Mouse (Mus musculus) urinary bladder, postnatal 10 days (tissue): Measurements from ENCODE around the gene Angptl7.

Experiments
- DNase-seq: peaks from one replicate; pipeline ENCODE4 v3.0.0; 2022; ENCODE audit warnings: low spot score

Gene Angptl7

DNA sequence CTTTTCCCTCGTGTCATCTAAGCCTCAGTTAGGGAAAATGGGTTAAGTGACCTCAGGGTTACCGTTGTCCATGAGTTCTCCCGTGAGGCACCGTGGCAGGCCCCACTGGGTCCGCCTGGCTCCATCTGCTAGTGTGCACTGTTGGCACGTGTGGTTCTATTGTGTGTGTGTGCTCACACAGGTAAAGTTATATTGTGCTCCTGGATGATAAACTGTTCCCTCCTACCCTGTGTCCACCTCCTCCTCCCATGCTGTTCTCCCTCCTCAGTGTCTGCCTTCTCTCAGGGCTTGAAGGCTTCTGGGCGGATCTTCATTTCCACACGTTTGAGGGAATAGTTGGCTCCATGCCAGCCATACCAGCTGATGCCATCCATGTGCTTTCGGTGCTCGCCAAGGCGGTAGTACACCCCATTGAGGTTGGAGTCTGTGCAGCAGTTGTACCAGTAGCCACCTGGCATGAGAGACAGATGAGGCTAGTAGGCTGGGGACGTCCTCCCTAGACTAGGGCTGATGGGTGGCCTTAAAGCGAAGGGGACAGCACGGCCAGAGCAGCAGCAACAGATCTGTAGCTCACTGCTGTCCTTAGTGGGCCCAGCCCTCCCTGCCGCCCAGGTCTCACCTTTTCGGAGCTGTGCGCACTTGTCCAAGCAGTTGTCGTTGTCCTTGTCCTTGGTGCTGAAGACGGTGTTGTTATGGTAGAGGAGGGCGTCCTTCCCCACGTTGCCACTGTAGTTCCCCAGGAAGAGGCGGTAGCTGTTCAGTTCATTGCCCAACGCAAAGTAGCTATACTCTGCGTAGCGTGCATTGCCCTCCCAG is 4.2 kb downstream of the Angptl7 start:
- no peak for DNase-seq

DNA sequence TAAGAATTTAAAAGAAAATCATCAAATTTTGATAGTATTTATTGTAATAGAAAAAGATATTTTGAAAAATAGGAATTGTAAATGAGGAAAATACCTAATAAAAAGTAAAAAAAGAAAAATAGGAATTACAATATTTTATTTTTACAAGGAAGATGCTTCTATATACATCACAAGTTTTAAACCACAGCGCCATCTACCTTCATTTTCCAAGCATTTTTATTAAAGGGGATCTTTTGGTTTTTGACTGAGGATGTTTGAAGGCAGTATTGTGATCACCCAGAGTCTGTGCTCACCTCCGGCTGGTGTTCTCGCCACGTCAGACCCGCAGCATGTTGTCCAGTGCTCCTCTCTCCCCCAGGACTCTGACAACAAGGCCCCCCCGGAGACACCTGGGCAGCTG is 5.1 kb downstream of the Angptl7 start:
- DNase-seq: no peak

DNA sequence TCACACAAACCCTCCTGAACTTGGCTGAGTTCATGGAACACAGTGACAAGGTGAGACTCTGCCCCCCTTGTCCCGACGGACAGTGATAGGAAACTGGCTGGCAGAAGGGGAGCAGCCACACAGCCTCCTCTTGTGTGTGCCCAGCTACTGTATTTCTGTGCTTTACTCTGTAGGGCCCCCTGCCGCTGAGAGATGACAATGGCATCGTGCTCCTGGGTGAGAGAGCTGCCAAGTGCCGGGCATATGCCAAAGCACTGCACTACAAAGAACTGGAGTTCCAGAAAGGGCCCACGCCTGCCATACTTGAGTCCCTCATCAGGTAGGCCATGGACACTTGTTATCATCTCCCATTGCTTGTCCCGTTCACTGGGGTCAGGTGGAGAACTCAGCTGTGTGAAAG is 8.8 kb downstream of the Angptl7 start:
- no peak for DNase-seq

DNA sequence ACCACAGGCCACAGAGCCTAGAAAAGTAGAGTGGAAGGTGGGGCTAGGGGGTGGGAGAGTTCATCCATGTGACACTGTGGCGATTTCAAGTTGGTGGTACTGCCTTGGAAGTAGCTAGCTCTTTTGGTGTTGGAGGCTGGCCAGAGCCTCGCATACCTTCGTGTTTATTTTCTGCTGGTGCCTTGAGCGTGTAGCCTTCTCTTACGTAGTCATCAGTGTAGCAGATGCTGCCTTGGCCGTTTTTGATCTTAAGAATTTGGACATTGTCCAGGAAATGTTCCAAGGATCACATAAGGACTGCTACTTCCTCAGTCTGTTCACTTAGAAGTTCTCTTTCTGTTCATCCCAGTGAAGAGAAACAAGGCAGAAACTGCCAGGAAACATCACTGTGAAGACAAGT is 9.8 kb downstream of the Angptl7 start:
- no peak for DNase-seq

DNA sequence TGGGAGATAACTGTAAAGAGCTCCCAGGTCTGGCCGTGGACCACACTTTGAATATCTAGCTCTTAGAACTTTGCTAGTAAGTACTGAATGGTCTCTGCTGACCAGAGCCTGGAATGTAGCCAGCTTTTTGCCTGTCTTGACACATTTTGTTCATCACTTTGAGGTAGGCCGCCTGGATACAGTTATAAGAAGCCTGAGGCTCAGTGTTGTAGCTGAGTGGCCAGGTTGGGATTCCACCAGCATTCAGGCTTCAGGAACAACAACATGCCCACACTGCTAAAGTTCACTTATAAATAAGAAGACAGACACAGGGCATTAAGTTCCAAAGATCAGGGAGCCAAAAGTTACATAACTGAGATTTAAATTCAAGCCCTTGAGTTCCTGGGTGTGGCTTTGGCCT is 12.4 kb downstream of the Angptl7 start:
- DNase-seq: no peak

DNA sequence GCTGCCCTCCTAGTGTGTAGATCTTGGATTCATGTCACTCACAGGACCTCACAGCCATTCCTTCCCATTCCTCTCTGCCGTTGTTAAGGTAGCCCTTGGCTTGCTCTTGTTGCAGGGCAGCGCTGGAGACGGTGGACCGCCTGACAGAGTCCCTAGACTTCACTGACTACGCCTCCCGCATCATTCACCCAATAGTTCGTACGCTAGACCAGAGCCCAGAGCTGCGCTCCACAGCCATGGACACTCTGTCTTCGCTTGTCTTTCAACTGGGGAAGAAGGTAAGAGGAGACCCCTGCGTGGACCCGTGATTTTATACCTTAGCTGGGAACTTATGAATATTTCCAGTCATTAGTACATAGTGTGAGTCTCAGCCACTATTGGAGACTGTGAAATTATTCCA is 15.7 kb downstream of the Angptl7 start:
- no peak for DNase-seq

DNA sequence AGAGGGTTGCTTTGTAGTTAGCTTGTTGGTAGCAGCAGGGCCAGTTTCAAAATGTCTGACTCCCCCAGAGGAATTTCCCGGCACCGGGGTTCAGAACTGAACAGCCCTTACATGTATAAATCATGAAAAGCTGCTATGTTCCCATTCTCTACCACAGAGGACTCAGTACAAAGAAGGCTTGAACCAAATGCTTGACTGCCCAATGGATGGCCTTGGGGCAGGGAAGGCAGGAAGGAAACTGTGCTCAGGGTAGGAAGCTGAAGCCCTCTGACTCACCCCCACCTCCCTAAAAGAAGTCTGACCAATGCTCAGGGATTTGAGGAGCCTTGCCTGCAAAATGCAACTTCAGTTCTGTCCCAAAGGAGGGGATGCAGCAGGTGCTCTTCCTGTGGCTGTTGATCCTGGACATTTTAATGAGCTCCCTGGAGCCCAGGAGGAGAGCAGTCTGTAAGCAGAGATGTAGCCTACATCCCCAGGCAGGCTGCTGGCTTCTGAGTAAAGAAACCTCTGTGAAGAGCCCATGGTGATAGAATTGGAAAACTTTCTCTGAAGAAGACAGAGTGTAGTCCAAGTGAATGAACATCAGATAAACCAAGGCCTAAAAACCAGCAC is 18.6 kb downstream of the Angptl7 start:
- DNase-seq: no peak

DNA sequence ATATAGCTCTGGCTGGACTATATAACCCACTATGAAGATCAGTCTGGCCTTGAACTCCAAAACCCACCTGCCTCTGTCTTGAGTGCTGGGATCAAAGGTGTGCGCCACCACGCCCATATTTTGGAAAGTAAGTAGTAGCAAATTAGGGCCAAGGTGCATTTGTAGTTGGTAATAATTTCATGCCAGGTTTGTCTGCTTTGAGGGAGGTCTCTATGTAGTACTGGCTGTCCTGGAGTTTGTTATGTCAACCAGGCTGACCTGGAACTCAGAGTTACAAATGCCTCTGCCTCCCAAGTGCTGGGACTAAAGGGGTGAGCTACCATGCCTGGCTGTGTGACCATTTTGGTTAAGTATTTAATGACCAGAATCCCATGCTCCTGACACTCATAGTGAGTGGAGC is 20.0 kb downstream of the Angptl7 start:
- no peak for DNase-seq

DNA sequence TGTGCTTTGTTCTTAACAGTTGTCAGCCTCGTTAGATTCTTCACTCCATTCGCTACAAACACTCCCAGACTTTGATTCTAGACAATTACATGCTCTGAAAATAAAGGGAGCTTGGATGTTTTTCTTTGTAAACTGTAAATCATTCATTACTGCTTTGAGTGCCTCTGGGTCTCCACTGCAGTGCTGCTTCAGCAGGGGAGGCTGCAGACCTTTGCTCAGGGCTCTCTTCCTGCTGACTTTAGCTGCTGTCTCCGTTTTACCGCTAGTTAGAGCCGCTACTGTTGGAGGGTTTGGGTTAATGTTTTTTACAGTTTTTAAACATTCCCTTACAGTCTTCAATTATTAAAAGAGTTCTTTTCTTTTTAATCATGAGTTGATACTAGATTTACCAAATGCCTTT is 26.8 kb downstream of the Angptl7 start:
- no peak for DNase-seq

DNA sequence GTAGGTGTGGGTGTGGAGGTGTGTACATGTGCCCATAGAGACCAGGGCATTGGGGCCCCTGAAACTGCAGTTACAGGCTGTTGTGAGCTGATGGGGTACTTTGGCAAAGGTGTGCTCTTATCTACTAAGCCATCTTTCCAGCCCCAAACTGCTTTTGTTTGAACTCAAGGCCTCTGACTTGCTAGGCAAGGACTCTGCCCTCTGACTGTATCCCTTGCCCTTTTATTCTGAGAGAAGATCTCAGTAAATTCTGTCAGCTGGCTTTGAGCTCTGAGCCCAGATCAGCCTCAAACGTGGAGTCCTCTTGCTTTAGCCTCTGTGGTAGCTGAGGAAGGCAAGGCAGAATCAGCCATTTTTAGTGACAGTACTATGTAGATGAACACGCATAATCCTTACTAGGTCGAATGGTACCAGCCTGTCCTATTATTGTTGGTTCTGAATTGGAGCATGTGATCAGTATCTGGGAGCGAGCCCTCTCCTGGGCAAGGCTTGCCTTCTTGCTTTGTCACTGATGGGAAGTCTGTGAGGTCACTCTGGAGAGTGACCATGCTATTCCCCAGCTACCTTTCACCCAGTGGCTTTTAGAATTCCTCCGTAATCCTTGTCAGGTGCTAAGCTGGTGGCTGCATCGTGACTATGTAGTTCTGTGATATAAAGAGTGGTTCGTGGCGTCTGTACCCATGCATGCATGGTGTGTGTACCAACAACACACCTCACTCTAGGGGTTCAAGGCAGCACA is 27.7 kb downstream of the Angptl7 start:
- no peak for DNase-seq

DNA sequence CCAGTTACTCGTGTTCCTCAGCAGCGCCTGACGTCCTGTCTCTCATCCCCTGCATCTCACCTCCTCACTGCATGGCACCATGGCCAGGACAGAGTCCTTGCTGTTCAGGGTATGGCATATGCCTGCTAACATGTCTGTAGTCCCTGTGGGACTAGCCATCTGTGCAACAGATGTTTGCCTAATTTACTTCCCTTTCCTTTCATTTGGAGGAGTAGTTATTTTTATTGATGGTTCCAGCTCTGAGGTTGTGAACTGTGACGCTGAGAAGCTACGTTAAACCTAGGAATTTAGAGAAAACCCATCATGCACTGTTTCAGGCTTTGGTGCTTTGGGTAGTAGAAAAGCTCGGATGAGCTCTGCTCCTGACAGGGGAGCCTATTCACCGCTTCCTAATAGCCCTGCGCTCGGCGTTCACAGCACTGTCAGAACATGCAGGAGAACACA is 28.9 kb downstream of the Angptl7 start:
- no peak for DNase-seq

DNA sequence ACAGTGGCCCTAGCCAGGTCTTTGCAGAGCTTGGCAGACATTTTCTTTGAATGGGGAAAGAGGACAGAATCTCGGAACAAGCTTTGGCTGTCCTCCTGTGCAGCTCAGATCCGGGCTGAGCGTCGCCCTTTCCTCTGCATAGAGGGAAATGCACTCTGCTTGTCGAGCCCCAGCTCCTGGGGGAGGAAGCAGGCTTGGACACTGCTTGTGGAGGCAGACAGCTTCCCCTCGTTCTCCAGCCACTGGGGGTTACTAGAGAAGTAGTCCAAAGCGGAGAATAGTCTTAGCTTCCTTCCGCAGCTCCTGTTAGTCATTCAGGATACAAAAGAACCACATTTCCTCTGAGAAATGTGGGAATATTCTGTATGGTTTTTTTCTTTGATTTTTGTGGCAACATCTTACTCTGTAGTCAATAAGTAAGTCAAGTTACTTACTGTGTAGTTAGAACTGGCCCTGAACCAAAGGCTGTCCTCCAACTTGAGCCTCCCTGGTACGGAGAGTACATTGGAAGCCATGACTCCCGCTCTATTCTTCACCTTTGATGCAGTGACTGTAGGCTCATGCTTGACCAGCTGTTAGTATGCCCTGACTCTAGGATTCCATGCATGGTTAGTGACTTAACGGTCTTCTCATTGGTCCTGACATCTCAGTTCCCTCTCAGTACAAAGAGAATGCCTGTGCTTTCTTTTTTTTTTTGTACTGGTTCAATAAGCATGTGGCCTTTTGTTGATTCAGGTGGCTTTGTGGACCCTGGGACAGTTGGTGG is 30.6 kb downstream of the Angptl7 start:
- no peak for DNase-seq

DNA sequence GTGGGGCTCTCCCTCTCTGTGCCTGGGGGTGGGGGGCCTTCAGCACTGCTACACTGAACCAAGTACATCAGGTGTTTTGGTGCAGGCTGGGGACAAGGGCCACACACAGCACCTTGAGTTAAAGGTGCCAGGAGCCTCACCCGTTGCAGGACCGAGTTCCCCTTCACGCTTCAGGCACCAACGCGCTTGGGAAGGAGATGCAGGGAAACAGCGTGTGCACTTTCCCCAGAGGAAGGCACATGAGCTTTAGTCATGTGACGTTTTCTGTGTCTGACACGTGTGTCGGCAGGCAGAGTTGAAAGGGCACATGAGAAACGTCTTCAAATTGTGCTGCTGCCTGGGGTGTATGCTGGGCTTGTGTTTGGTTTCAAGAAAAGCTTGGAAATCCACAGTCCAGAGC is 31.9 kb downstream of the Angptl7 start:
- no peak for DNase-seq

DNA sequence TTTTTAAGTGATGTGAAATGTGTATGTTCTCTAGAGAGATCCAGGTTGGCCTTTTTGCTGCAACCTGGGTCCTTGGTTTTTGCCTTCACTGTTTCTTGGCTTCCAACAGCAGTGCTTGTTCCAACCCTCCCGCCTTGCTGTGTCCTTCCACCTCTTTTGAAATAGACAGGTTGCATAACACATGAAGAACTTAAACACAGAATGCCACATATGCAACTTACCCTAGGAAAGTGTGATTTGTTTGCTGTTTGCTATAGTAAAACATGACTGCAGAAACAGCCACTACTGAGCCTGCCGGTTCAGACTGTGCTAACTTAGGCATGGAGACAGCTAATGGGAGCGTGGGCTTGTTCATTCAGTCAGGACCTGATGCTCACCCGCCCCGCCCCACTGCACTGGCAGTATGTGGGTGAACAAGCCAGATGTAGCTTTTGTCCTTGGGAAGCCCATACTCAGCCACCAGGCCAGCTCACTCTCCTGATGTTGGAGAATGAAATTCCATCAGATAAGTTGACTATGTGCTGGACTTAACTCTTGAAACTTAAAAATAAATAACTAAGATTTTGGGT is 33.7 kb downstream of the Angptl7 start:
- no peak for DNase-seq

DNA sequence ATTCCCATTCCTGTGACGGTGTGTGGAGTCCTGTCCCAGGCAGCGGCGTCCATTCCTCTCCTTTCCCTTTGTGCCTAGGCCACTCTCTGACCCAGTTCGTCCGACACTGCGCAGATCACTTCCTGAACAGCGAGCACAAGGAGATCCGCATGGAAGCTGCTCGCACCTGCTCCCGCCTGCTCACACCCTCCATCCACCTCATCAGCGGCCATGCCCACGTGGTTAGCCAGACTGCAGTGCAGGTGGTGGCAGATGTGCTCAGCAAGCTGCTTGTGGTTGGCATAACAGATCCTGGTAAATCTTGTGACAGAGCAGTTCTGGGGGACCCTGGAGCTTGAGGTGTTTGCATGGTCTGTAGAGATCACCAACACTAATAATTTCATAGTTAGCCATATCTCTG is 35.4 kb downstream of the Angptl7 start:
- no peak for DNase-seq

DNA sequence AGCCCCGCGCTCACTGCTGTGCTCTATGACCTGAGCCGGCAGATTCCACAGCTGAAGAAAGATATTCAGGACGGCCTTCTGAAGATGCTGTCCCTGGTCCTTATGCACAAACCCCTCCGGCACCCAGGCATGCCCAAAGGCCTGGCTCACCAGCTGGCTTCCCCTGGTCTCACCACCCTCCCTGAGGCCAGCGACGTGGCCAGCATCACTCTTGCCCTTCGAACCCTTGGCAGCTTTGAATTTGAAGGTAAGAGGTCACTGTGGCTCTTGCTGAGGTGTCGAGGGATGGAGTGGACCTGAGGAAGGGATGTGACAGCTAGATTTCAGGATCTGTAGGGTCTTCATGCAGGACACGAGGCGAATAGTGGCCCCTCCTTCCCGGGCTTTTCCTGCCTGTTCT is 36.0 kb downstream of the Angptl7 start:
- DNase-seq: no peak

DNA sequence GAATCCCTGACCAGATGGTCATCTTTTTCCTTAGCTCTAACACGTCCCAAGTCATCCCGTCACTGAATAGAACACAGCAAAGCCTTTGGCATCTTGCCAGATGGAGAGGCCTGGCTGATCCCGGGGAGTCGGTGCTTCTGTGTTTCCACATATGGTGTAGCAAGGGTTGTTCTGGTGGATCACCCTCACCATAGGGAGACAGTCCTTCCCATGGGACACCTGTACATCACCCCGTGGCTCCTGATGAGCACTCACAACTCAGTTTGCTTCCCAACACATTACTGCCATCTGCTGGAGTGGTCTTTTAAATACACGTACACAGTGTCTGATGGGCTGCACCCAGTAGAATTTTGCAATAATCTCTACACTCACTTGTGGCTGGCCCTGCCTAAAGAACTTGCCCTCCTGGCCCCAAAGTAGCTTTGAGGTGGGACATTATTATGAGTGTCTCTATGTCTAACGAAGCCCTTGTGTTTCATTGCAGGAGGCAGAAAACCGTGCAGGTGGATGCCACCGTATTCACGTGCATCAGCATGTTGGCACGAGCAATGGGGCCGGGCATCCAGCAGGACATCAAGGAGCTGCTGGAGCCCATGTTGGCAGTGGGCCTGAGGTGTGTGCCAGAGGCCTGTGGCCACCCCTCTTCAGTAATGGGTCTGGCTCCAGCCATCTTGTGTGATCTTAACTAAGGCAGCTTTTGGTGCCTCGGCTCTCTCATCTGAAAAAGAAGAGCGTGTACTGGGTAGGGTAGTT is 36.9 kb downstream of the Angptl7 start:
- DNase-seq: no peak

DNA sequence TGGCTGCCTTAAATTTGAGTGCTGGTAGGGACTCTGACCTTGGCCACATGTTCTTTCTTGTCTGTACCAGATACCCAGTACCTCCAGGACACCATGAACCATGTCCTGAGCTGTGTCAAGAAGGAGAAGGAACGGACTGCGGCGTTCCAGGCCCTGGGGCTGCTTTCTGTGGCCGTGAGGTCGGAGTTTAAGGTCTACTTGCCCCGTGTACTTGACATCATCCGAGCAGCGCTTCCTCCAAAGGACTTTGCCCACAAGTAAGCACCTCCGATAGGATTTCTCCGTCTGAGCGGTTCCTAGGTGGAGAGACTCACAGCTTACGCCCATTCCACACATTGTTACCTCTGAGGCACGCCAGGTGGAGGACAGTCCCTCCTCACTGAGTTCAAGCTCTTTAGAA is 37.5 kb downstream of the Angptl7 start:
- DNase-seq: no peak

DNA sequence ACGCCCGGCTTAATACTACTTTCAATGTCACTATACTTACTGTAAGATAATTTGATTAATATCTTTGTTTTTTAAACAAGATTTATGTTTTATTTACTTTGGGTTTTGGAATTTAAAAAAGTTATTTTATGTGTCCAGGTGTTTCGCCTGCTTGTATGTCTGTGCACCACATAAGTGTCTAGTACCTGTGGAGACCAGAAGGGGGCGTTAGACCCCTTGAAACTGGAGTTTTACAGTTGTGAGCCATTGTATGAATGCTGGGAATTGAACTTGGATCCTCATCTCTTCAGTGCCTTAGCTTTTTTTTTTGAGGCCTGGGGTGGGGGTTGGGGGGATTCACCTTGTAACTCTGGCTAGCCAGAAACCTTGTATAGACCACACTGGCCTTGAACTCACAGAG is 38.5 kb downstream of the Angptl7 start:
- DNase-seq: no peak

DNA sequence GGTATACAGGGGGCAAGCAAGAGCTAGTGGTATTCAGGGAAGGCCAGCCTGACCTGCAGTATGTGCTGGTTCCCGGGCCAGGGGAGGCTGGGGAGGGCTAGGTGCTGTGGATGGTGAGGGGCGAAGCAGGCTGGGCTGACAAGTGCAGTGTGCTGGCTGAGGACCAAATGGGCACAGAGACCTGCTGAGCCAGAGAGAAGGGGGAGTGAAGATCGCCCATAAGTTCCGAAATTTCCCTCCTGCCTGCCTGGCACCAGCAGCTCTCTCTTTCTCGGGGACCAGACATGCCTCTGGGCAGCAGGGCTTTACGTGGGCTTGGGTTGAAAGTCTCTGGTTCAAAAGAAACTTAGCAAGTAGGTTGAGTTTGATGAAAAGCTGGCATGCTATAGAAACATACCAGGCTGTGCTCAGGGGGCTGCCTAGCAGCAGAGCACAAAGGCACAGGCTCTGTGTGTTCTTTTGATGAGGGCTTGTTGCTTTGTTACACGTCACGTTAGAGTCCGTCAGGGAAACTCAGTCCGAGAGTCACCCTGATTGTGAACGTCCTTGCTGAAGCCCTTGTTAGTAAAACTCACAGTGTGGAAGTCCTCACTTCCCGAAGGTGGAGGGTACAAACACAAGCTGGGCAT is 39.5 kb downstream of the Angptl7 start:
- no peak for DNase-seq

DNA sequence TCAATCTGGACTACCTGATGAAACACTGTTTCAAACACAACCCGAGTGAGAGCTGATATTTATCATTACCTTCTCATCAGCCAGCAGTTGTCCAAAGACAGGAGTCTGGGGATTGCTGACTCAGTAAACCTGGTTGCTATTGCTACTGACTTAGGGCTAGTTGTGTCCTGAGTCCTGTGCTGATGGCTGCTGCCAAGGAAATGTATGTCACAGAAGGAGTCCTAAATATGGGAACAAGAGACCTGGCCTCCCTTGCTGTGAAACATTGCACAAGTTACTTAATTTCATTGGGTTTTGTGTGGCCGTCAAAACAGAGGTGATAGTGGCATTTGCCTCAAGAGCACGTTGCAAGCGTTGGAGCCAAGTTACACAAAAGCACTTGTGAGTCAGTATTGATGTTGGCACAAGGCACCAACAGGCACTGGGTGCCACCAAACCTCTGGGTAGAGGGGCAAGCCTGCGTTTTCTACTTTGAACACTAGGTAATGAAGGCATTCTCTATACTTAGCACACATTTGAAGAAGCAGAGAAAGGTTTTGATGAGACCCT is 44.7 kb downstream of the Angptl7 start:
- no peak for DNase-seq
